Mouse (Mus musculus) embryonic facial prominence, embryonic 15.5 days (tissue): Measurements from ENCODE around the gene Gm8453. TPM values are rescaled to one million over a fixed set of nuclear protein-coding genes. Genes with fewer than 3 reads are reported as not detected.
"Not testable (repeated sequence)": the region's sequence is repeated elsewhere in the genome, so short reads cannot be mapped to it uniquely, and the experiment has no call there.

Source experiments
- ATAC-seq: fragments of 200-750 bp; cut with Nextera tagmentation; 2 replicates; pipeline ENCODE4 v1.8.0; 2017; ENCODE audit warnings: low read depth, moderate TSS enrichment; ENCODE audit not compliant: insufficient number of reproducible peaks, low FRiP score, low TSS enrichment
- H3K27ac ChIP-seq: fragments of 300-500 bp; sonication (generic); replicated peaks from 2 replicates; pipeline ENCODE4 v1.5.1; 2015; ENCODE audit warnings: mild to moderate bottlenecking, inconsistent platforms
- H3K27me3 ChIP-seq: fragments of 300-500 bp; sonication (generic); 2 replicates; pipeline ENCODE4 v1.6.1; 2015; ENCODE audit warnings: inconsistent platforms
- H3K36me3 ChIP-seq: fragments of 300-500 bp; sonication (generic); 2 replicates; pipeline ENCODE4 v1.6.1; 2015; ENCODE audit warnings: mild to moderate bottlenecking, inconsistent platforms
- H3K4me1 ChIP-seq: fragments of 300-500 bp; sonication (generic); 2 replicates; pipeline ENCODE4 v1.6.1; 2015; ENCODE audit warnings: inconsistent platforms
- H3K4me2 ChIP-seq: fragments of 300-500 bp; sonication (generic); replicated peaks from 2 replicates; pipeline ENCODE4 v1.6.1; 2015; ENCODE audit warnings: mild to moderate bottlenecking, inconsistent platforms
- H3K4me3 ChIP-seq: fragments of 300-500 bp; sonication (generic); replicated peaks from 2 replicates; pipeline ENCODE4 v1.5.1; 2015; ENCODE audit warnings: mild to moderate bottlenecking, inconsistent platforms
- H3K9ac ChIP-seq: fragments of 300-500 bp; sonication (generic); 2 replicates; pipeline ENCODE4 v1.6.1; 2015; ENCODE audit warnings: inconsistent platforms
- H3K9me3 ChIP-seq: fragments of 300-500 bp; sonication (generic); replicated peaks from 2 replicates; pipeline ENCODE4 v1.6.1; 2016; ENCODE audit warnings: inconsistent platforms
- WGBS: fragments of 180-500 bp; shearing (Covaris S2); methylation state at CpG from one replicate; pipeline ENCODE4 v1.1.7; 2015; 5-methylcytosine and 5-hydroxymethylcytosine counted together
- polyA plus RNA-seq: library from polyadenylated mRNA; unstranded; fragments of >200 nt; fragmentation: Nextera tagmentation; extraction: Ambion mirVana; gene quantifications from 2 replicates; pipeline ENCODE4 v1.2.1, GENCODE M21; 2015

Gm8453 gene
- not detected in 2 replicates for polyA plus RNA-seq

DNA sequence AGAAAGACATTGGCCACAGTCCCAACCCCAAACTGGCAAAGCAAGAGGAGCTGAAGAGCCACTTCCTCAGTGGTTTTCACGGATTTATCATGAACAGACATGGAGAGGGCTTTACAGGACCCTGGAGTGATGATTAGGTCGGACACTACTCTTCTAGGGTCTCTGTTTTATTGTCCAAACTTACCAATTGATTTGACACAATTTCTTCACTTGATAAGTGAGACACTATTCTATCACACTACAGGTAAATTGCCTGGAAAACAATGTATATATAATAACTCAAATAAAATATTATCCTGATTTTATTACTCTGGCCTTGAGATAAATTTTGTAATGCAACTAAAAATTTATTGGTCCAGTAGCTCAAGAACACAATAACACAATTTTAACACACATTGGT, at the start of gene Gm8453:
Gm8453 (minus strand) TSS at position 101 of the 400 bp plus-strand sequence.
- ATAC-seq, H3K4me2 ChIP-seq, H3K27me3 ChIP-seq, H3K27ac ChIP-seq, H3K9me3 ChIP-seq, H3K36me3 ChIP-seq, H3K9ac ChIP-seq, H3K4me1 ChIP-seq, H3K4me3 ChIP-seq: not testable (repeated sequence)
- 22% methylated on average over 2 of the region's 2 CpGs for WGBS

DNA sequence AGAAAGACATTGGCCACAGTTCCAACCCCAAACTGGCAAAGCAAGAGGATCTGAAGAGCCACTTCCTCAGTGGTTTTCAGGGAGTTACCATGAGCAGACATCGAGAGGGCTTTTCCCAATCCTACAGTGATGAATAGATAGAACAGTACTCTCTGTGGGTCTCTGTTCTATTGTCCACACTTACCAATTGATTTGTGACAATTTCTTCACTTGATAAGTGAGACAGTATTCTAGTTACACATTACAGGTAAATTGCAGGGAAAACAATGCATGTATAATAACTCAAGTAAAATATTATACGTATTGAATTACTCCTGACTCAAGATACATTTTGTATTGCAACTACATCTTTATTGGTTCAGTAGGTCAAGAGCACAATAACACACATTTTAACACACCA, 28.1 kb downstream of the Gm8453 start, which contains the start of gene Gm8653:
Gm8653 (minus strand) TSS at position 101 of the 400 bp plus-strand sequence.
- not testable (repeated sequence) for H3K4me2 ChIP-seq, H3K4me1 ChIP-seq, H3K36me3 ChIP-seq, H3K4me3 ChIP-seq, H3K27me3 ChIP-seq, H3K9me3 ChIP-seq, ATAC-seq, H3K9ac ChIP-seq, H3K27ac ChIP-seq
- WGBS, result no CpG with 5 or more reads among the region's 2 CpGs

DNA sequence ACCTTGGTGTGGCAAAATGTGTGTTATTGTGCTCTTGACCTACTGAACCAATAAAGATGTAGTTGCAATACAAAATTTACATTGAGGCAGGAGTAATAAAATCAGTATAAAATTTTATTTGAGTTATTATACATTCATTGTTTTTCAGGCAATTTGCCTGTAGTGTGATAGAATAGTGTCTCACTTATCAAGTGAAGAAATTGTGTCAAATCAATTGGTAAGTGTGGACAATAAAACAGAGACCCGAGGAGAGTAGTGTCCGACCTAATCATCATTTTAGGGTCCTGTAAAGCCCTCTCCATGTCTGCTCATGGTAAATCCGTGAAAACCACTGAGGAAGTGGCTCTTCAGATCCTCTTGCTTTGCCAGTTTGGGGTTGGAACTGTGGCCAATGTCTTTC, 40.2 kb downstream of the Gm8453 start, which contains the start of gene Vmn1r143:
Vmn1r143 (plus strand) TSS at position 301 of the 400 bp plus-strand sequence.
- not testable (repeated sequence) for H3K4me3 ChIP-seq, ATAC-seq, H3K9me3 ChIP-seq, H3K9ac ChIP-seq, H3K4me1 ChIP-seq, H3K4me2 ChIP-seq, H3K27me3 ChIP-seq, H3K27ac ChIP-seq, H3K36me3 ChIP-seq
- no CpG with 5 or more reads among the region's 3 CpGs for WGBS

Other genes starting within 250 kb of the Gm8453 start
- gene Vmn1r137, start 234.9 kb downstream of the Gm8453 start, polyA plus RNA-seq, result not detected in 2 replicates
- gene Vmn1r138, start 200.6 kb downstream of the Gm8453 start, polyA plus RNA-seq, result not detected in 2 replicates
- gene Gm6176, start 173.2 kb downstream of the Gm8453 start, polyA plus RNA-seq, result not detected in 2 replicates
- not detected in 2 replicates for gene Vmn1r139, start 160.4 kb downstream of the Gm8453 start, polyA plus RNA-seq
- gene Gm16451, start 111.2 kb downstream of the Gm8453 start, polyA plus RNA-seq, result not detected in 2 replicates
- gene Gm10666, start 94.7 kb downstream of the Gm8453 start, polyA plus RNA-seq, result not detected in 2 replicates
- not detected in 2 replicates for gene Vmn1r142, start 65.4 kb downstream of the Gm8453 start, polyA plus RNA-seq
- gene Vmn1r143, start 40.1 kb downstream of the Gm8453 start, polyA plus RNA-seq, result not detected in 2 replicates
- not detected in 2 replicates for gene Gm8653, start 28.2 kb downstream of the Gm8453 start, polyA plus RNA-seq
- not detected in 2 replicates for gene Gm4187, start 100.2 kb upstream of the Gm8453 start, polyA plus RNA-seq
- not detected in 2 replicates for gene Gm8660, start 141.6 kb upstream of the Gm8453 start, polyA plus RNA-seq
- not detected in 2 replicates for gene Vmn1r148, start 184.1 kb upstream of the Gm8453 start, polyA plus RNA-seq
- not detected in 2 replicates for gene Vmn1r149, start 208.7 kb upstream of the Gm8453 start, polyA plus RNA-seq
- not detected in 2 replicates for gene Gm10665, start 234.6 kb upstream of the Gm8453 start, polyA plus RNA-seq